Mouse (Mus musculus) c-Kit-positive CD71-positive TER-119-positive erythroid progenitor cells, embryonic 14.5 days (primary cell): ENCODE data around the gene Gm5741.
"Not testable (repeated sequence)": the region's sequence is repeated elsewhere in the genome, so short reads cannot be mapped to it uniquely, and the experiment has no call there.

Source experiments
- DNase-seq: peaks from one replicate; pipeline ENCODE4 v3.0.0-alpha.2; 2013; ENCODE audit warnings: low spot score

Gm5741 gene

DNA sequence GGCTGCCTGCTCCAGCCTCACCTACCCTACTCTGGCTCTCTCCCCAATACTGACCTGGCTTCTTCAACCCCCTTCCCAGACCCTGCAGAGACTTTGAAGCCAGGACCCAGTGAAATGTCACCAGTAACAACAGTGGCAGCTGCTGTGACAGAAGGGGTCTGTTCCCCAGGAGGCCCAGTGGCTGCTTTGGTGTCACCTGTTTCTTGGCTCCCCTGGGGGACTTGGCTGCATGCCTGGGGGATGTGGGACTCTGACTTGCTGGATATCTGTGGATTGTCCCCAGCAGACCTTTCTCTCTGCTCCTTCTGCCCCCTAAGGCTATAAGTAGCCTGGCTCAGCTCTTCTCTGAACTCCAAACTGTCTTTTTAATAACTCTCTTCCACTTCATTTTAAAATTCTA, at the start of gene Gm5741:
Gm5741 (minus strand) TSS at position 1 of the 400 bp plus-strand sequence.
- DNase-seq = no peak

DNA sequence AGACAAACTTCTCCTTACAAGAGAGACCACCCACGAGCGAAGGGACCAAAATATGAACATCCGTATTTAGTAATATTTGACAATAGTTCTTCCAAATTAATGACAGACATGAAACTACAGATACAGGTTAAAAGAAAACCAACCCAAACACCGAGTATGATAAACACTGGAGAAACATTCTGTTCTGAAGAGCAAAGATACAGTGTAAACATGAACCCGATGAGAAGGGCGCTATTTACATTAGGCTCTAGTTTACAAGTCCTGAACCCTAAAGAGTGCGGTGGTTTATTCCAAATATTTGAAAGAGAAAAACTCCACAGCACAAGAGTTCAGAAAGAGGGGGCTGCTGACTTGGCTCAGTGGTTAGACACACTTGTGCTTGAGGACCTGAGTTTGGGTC, 49.2 kb upstream of the Gm5741 start:
- no peak for DNase-seq

- no peak for DNase-seq
Measured at GRCm38 (mm10) chr8:85115501-85115900, 47.7 kb upstream of the Gm5741 start.

- no peak for DNase-seq
Measured at GRCm38 (mm10) chr8:85113241-85113640, 45.5 kb upstream of the Gm5741 start.

- DNase-seq = no peak
Measured at GRCm38 (mm10) chr8:85100076-85100665, 32.4 kb upstream of the Gm5741 start.

DNA sequence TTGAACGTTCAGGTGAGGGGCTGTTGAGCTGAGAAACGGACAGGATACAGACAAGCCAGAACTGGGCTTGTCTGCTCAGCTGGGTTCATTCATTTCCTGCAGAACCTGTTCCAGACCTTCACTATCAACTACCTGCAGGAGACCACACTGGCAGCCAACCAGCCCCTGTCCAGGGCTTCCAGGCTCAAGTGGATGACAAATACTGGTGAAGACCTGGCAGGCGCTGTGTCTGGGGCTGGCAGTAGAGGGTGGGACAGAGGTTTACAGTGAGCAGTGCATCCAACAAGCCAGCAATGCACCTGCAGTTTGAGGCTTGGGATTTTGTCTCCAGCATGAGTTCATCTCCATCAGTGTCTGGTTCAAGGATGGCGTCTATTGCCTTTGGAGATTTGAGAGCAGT, 29.1 kb upstream of the Gm5741 start:
- no peak for DNase-seq

DNA sequence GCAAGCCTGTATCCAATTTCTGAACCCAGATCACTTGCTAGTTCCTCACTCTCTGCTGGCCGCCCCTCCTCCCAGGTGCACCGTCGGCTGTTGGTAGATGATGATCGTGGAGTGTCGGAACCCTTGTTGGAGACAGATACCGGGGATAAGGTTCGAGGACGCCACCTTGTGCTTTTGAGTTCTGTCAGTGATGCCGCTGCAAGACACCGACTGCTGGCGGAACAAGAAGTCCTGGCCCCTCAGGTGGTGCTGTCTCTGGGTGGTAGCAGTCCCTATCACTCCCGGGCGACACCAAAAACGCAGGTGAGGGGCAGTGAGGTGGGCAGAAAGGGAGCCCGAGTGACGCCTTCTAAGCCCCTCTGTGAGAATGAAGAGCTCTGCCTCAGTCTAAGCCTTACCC, 28.4 kb upstream of the Gm5741 start:
- no peak for DNase-seq

GRCm38 (mm10) chr8:85095566-85095965, 27.8 kb upstream of the Gm5741 start:
- DNase-seq = no peak

- DNase-seq = no peak
Measured at GRCm38 (mm10) chr8:85095051-85095450, 27.3 kb upstream of the Gm5741 start.

DNA sequence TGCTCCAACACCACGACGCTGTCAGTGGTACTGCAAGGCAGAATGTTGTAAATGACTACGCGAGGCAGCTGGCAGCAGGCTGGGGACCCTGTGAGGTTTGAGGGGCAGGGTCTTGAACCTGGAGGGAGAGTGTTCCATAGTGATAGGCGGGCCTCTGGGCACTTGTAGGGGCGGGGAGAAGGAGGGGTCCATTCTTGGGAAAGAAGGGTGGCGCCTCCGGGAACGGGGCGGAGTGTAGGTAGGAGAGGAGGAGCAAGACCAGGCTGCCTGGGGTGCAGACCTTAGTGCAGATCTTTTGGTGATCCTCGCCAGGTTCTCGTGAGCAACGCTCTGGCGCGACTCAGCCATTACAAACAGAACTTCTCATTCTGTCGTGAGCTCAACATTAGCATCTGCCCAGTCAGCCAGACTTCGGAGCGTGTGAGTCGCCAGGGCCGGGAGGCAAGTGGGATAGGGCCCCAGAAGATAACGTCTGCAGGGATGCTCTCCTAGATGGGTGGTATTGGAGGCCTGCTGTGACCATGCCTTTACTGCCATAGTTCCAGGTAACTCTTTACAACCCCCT, 23.8 kb upstream of the Gm5741 start:
- DNase-seq = no peak

DNA sequence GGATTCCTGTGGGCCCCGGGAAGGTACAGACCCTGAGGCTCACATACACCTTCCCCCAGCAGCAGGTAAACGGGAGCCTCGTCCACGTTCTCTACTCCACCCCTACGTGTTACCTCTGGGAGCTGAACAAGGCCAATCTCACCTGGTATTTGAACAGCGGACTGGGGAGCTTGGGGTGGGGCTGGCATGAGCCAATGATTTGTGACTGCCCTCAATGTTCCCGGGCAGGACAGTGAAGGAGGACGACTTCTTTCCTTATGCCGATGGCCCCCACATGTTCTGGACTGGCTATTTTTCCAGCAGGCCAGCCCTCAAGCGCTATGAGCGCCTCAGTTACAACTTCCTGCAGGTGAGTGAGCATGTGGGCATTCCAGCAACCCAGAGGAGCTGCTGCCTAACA, 23.1 kb upstream of the Gm5741 start:
- no peak for DNase-seq

GRCm38 (mm10) chr8:85088771-85089170, 21.0 kb upstream of the Gm5741 start:
- no peak for DNase-seq

DNA sequence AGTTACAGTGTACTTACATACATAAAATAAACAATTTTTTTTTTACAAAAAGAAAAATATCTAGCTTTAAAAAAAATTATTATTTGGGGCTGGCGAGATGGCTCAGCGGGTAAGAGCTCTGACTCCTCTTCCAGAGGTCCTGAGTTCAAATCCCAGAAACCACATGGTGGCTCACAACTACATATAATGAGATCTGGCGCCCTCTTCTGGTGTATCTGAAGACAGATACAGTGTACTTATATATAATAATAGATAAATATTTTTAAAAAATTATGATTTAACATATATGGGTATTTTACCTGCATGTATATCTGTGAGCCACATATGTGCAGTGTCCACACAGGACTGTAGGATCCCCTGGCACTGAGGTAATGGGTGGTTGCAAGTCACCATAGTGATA, 18.5 kb upstream of the Gm5741 start:
- DNase-seq = no peak

- no peak for DNase-seq
Measured at GRCm38 (mm10) chr8:85084633-85085032, 16.9 kb upstream of the Gm5741 start.

DNA sequence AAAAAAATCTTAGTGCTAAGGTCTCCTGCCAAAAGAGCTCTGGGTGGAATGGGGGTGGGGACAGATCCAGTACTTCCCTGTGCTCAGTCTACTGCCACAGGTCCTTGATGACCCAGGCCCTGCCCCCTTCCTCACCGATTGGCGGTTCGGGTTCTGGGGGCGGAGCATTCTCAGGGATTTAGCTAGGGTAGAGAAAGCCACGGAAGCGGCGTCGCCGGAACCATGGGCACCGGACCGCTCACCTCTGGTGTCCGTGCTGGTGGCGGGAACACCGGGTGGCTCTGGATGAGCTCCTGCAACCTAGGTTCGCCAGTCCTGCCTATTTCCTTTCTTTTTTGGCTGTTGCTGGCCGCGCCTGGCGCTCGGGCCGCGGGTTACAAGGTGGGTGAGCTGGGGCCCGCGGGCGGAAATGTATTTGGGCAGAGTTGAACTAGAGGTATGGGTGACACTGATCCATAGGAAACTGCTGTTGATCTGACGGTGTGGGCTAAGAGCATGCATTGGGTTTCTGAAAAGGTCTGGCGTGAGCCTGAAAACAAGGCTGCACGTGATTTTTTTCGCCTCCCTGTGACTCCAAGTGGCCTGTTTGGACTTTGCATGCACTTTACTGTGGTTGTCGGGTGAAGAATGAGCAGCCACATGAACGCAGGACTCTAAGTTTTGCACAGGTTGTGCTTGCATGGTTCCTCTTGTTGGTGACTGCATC, 15.5 kb upstream of the Gm5741 start, which contains the start of gene Man2b1:
Man2b1 (plus strand) TSS at position 163 of the 706 bp plus-strand sequence.
- DNase-seq = peak; percentile 84

GRCm38 (mm10) chr8:85082169-85082568, 14.4 kb upstream of the Gm5741 start:
- not testable (repeated sequence) for DNase-seq

DNA sequence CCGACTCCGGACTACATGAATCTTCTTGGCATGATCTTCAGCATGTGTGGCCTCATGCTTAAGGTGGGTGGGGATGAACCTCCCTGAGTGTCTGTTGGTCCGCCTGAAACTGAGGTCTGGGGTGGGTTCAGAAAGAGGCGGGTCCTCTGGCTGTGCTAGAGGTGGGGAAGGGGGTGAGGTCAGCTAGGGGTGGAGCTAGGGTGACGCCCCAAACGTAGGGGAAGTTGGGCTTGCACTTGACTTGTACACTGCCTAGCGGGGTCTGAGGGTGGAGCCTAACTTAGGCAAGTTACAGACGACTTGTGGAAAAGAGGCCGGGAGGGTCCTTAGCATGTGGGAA, 13.4 kb upstream of the Gm5741 start, which contains the start of gene Wdr83:
Wdr83 (minus strand) TSS at position 91 of the 340 bp plus-strand sequence.
- peak; percentile 54 for DNase-seq

DNA sequence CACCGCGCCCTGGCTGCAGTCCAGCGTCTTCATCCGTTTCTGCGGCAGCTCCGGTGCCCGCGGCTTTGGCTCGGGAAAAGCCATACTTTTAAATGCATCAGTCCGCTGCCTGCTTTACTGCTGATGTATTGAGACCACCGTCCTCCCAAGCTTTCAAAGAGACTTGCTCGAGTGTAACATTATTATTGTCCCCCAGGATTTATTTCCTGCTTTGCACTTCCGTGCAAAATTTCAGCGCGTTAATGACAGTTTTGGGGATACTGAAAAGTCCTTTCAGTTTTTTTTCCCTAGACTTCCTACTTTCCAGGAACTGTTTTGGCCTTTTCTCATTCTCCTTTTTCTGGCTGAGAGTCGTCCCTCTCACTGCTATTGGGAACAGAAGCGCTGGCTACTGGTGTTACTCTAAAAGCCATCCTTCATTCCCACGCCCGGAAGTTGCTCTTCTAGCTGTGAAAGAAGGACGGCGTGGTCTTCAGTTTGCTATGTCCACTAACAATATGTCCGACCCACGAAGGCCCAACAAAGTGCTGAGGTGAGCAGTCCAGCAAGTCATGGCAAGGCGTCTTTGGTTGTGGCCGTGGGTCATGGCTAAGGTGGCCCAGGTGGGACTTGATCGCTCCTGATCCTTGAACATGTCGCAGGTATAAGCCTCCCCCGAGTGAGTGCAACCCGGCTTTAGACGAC, 12.9 kb upstream of the Gm5741 start, which contains the start of gene Wdr83os:
Wdr83os (plus strand) TSS at position 209 of the 684 bp plus-strand sequence.
- peak; percentile 71 for DNase-seq

GRCm38 (mm10) chr8:85080214-85080531, 12.4 kb upstream of the Gm5741 start:
- DNase-seq = no peak

DNA sequence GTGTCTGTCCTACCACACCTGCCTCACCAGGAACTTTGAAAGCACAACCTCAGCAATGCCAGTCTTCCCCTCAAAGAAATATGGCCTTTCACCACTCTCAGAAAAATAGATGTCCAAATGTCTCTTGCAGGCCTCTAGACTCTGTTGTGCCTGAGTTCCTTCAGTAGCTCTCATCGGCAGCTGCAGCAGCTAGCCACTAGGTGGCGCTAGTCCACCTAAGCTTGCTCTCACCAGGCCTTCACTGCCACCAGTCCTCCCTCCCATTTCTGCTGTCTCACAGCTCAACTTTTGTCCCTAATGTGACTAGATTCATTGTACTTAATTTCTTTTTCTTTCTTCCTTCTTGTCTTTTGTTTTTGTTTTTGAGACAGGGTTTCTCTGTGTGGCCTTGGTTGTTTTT, 9.2 kb upstream of the Gm5741 start:
- DNase-seq = peak; percentile 85

GRCm38 (mm10) chr8:85076001-85076400, 8.2 kb upstream of the Gm5741 start:
- peak; percentile 53 for DNase-seq

DNA sequence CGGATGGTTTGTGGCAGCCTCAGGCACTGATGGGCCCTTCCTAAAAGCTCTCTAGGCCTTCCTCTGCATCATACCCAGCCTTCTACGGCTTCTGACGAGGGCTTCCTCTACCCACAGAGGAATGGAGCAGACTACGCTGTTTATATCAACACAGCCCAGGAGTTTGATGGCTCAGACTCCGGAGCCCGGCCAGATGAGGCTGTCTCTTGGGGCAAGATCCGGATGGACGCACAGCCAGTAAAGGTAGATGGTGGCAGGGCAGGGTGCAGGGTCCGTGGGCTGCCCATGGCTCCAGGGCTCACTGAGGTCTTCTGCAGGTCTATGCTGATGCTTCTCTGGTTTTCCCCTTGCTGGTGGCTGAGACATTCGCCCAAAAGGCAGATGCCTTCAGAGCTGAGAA, 6.8 kb upstream of the Gm5741 start:
- no peak for DNase-seq

DNA sequence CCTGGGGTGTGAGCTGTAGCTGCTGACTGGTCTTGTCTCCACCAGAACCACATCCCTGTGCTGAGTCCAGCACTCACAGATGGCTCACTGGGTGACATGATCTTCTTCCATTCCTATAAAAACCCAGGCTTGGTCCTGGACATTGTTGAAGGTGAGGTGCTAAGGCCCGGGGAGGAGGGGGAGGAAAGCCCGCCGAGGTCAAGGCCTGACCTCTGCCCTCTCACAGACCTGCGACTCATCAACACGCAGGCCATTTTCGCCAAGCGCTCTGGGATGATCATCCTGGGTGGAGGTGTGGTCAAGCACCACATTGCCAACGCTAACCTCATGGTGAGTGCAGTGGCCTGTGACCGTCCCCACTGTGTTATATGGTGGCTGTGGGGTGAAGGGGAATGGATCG, 6.4 kb upstream of the Gm5741 start:
- DNase-seq = no peak
